Mouse (Mus musculus) T-helper 1 cell (primary cell): ENCODE measurements at regions not wholly inside any gene's neighbourhood (a gene's known extent, or its start where the extent isn't known, plus 50 kb on each side); places are given as distances from the start of the nearest gene placed in this dataset.
"Not testable (repeated sequence)": the region's sequence is repeated elsewhere in the genome, so short reads cannot be mapped to it uniquely, and the experiment has no call there.

Experiments used
- in situ Hi-C: fragments of 300-600 bp; cut with MboI, MseI; formaldehyde crosslinking; loops from one replicate; pipeline ENCODE4 v1.15.1; 2025; ENCODE audit warnings: high pct_unique_total_duplicates

DNA sequence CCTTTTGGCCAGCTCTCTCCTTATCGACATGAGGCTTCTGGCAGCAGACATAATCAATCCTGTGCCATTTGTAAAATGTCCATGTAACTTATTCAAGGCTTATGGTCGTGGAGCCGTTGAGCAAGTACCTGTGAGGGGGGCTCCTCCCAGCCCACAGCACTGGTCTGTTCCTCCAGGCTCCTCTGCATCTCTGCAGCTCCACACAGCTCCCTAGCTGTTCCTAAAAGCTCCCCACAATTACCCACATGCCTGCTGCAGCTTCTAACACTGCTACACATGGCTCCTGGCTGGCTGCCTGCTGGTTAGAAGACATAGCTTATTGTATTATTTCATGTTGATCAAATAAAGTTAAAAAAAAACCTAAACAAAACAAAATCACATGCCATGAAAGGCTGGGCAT, 77.9 kb downstream of the Tcp10c start:
- in situ Hi-C loops, result not testable (repeated sequence)

DNA sequence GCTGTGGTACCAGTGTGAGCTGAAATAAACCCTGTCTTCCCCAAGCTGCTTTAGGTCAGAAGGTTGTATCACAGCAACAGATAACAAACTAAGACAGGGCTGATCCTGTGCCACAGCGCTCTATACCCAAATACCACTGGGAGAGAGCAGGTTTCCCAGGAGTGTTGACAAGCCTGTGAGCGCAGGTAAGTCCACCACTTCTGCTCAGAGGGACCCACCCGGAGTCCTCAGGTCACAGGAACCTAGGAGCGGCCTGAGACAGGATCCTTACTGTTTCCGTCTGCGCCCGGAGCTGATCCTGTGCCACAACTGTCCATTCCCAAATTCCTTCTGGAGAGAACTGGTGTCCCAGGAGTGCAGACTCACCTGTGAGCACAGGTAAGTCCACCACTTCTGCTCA, 79.8 kb downstream of the Tcp10c start:
- in situ Hi-C loops, result not testable (repeated sequence)

GRCm38 (mm10) chr17:13438790-13439189, 84.4 kb downstream of the Tcp10c start:
- in situ Hi-C loops, result not testable (repeated sequence)

DNA sequence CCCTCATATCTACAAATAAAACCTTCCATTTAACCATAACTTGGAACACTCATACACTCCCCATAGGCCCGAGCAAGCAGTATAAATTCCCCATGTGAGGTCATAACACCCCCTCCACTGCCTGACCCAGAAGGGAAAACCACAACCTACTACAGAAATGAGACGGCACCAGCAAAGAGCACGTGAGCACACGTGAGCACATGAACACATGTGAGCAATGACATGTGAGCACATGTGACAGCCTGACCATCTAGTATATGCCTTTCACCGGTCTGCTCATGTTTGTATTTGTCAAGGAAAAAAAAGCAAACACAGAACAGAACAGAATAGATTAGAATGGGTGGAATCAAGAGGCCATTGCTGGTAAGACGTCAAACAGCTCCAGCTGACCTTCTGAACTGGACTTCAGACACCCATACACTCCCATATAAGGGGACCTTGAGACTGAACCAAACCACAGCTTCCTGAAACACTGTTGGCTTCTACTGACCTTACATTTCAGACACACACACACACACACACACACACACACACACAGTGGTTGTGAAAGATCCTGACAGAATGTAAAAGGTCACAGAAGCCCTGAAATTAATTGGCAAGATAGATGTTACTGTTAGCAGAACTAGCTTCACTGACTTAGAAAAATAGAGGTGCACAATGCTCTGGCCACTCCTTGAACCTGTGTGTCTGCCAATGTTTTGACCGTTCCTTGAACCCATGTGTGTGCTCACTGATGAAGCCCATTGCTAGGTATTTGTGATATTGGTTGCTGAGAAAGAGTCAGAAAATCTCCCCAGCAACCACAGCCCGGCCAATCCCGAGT, 86.5 kb downstream of the Tcp10c start:
- in situ Hi-C loops, result loop anchor here (10.0 kb wide), 1 partner anchor 296 kb away; no protein-coding TSS in a partner anchor

GRCm38 (mm10) chr17:13442229-13442628, 87.9 kb downstream of the Tcp10c start:
- in situ Hi-C loops, result loop anchor here (10.0 kb wide), 1 partner anchor 297 kb away; no protein-coding TSS in a partner anchor

GRCm38 (mm10) chr17:13456869-13457600, 102.7 kb downstream of the Tcp10c start:
- in situ Hi-C loops, result loop anchor here (5.0 kb wide), 2 partner anchors 285 to 425 kb away; no protein-coding TSS in a partner anchor

GRCm38 (mm10) chr17:13457942-13458341, 103.6 kb downstream of the Tcp10c start:
- in situ Hi-C loops, result loop anchor here (5.0 kb wide), 2 partner anchors 286 to 426 kb away; no protein-coding TSS in a partner anchor

DNA sequence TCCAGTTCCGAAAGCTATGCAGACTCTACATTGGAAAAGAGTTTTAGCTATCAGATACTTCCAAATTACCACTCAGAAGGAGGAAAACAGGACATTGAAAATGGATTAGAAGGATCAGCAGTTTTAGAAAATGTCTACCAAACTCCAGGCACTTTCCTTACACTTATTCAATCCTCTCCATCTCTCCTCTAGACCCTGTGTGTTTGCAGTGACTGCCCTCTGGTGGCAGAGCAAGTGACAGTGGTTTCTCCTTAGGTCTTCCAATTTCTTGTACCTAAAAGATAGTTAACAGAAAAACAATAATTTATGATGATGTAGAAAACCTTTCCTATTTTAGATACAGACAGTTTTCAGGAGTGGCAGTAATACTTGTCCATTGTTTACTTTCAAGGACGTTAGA, 104.4 kb downstream of the Tcp10c start:
- in situ Hi-C loops, result loop anchor here (5.0 kb wide), 2 partner anchors 287 to 427 kb away; no protein-coding TSS in a partner anchor

DNA sequence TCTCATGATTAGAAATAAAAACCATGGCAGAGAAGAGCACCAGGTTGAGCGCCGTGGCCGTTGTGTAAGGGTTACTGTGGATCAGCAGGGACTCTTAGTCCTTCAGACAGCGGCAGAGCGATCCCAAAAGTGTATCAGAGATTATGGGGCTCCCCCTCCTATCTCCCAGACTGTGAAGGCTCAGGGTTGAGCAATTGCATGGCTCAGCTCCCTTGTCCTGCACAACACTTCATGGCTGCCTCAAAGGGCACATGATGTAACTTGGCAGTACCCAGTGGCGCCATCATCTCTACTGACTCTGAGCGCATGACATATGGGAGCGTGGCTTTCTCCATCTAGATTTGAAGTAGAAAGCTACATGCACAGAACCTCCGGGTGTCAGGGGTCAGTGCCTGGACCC, 108.3 kb downstream of the Tcp10c start:
- in situ Hi-C loops, result not testable (repeated sequence)

- in situ Hi-C loops, result not testable (repeated sequence)
Measured at GRCm38 (mm10) chr17:13465822-13466221, 111.5 kb downstream of the Tcp10c start.

GRCm38 (mm10) chr17:13469867-13470380, 115.6 kb downstream of the Tcp10c start:
- in situ Hi-C loops, result loop anchor here (10.0 kb wide), 1 partner anchor 295 kb away; the partner anchor contains the start of genes Afdn and Tcte2

- in situ Hi-C loops, result loop anchor here (10.0 kb wide), 1 partner anchor 292 kb away; the partner anchor contains the start of genes Afdn and Tcte2
Measured at GRCm38 (mm10) chr17:13472460-13473062, 118.2 kb downstream of the Tcp10c start.

- in situ Hi-C loops, result loop anchor here (5.0 to 10.0 kb wide), 3 partner anchors 93 to 290 kb away; partner anchors contain the start of genes Afdn and Tcte2
Measured at GRCm38 (mm10) chr17:13474310-13475094, 120.1 kb downstream of the Tcp10c start.

- in situ Hi-C loops, result loop anchor here (5.0 to 10.0 kb wide), 3 partner anchors 88 to 286 kb away; partner anchors contain the start of genes Afdn and Tcte2
Measured at GRCm38 (mm10) chr17:13478866-13479571, 124.6 kb downstream of the Tcp10c start.

DNA sequence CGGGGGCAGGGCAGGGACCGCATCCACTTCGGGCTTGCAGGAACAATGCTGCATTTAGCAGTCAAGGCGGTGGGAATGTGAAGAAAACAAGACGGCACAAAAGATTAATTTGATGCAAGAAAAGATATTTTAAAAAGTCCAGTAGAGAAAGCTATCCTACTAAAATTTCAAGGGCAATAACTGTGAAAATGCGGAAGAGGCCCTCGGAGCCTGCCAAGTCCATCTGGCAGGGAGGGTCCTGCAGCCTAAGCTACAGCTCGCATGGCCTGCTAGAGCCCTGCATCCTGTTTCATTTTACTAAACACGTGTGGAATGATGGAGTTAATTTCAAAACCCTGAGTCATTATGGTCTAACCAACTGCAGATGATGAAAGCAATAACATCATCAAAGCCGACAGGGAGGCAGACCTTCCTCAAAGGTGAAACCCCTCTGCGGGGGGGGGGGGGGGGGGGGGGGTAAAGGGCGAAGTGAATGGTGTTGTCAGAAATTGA, 125.2 kb downstream of the Tcp10c start:
- in situ Hi-C loops, result loop anchor here (5.0 to 10.0 kb wide), 3 partner anchors 88 to 285 kb away; partner anchors contain the start of genes Afdn and Tcte2

DNA sequence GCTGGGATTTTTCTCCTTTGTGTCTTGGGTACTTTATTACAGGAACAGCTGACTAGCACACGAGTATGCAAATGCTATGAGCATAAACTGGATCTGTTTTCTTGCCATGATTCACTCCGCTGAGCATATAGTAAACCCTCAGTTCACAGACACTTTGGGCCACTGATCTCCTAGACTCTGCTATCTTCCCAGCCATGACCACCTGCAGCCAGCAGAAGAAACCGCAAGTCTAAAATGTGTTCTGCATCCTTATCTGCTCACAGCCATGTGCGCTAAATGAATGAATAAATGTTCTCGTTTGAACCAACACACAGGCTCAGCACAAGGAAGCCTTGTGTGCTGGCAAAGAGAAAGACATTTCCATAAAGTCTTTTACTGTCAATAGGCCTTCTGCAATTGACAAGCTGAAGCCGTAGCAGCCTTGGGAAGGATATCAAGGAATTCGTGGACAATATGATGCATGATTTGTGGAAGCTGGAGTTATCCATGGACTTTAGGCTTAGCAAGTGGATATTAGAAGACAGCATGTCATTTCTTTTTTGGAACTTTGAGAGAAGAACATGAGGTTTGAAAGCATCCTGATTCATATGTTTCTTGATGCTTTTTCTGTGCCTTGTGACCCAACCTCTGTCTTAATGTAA, 127.2 kb downstream of the Tcp10c start:
- in situ Hi-C loops, result no loop called here

DNA sequence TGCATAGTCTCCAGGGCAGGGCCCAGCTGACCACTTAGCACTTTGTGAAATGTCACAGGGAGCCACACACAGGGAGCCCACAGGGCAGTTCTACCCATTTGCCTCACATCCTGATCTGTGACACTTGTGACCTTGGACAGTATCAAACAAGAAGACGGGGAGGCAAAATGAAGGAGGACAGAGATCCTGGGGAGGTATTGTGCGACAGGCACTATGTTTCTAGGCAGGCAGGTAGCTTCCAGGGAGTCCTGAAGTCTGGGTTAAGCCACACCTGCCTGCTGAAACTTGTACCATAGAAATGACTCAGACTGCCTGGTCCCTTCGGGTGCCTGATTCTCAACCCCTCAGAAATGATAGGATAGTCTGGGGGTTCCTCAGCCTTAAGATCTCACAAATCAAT, 127.8 kb downstream of the Tcp10c start:
- in situ Hi-C loops, result no loop called here

DNA sequence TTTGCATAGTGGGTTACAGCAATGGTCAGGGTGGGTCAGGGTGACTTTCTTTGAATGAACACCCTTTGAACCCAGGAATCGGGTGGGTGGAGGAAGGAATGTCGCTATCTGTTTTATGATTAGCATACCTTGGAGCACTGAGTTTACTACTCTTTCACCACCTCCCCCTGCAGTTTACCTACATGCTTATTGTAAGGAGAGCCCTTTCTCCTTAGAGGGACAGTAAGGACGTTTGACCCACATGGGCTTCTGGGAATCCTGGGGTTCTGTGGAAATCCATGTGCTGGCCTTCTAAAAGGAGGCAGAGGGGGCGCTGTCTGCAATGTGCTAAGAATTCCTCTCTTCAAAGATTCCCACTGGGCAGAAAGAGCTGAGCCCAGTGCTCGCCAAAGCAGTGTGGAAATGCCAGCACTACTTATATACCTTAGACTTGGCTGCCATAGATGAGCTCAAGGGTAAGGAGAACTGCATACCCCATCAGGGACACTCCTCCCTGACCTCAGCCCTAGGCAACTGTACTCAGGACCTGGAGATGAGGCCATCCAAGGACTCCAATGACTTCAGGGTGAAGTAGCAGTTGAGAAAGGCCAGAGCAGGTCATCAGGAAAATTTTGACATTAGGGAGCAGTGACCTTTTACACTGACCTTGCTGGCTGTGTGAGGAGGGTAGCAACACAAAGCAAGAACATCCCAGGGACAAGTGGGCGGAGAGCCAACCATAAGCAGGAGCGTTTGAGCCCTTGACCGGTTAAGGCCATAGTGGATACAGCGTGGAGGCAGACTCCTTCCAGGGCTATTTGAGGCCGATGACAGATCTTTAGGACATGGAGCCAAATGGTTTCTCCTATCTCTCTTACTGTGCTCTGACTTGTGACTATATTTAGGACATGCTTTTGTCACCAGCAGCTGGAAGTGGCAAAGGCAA, 133.2 kb downstream of the Tcp10c start:
- in situ Hi-C loops, result no loop called here
